Mouse (Mus musculus) adrenal gland, adult (tissue): ENCODE measurements around the gene Rpl22.

ENCODE experiments used
- DNase-seq, 2 experiments: peaks; one replicate each; pipeline ENCODE4 v3.0.0; 2022 to 2023; ENCODE audit warnings: low spot score in 1 of 2; ENCODE audit not compliant: inconsistent age in 2 of 2

Rpl22 gene

DNA sequence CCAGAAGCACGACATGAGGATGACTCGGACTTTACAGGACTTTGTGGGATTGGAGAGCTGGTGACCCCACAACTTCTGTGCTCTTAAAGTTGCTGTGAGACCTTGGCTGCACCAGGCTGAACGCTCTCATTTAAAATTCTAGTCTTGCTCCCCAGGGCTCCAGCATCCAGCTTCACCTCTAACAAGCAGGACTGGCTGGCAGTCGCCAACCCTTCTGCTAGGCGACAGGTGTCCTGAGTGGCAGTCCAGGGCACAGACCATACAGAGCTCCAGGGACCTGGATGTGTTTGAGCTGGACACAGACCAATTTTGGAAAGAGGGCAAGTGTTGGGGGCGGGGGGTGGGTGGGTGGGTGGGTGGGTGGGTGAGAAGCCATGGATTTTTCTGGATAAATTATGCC lies 12.2 kb downstream of the Rpl22 start:
- no peak for DNase-seq

GRCm38 (mm10) chr4:152338419-152339292 lies 13.1 kb downstream of the Rpl22 start, which contains the start of gene Chd5:
Gene Chd5 (plus strand): TSS chr4:152338651.
- DNase-seq, result no peak

DNA sequence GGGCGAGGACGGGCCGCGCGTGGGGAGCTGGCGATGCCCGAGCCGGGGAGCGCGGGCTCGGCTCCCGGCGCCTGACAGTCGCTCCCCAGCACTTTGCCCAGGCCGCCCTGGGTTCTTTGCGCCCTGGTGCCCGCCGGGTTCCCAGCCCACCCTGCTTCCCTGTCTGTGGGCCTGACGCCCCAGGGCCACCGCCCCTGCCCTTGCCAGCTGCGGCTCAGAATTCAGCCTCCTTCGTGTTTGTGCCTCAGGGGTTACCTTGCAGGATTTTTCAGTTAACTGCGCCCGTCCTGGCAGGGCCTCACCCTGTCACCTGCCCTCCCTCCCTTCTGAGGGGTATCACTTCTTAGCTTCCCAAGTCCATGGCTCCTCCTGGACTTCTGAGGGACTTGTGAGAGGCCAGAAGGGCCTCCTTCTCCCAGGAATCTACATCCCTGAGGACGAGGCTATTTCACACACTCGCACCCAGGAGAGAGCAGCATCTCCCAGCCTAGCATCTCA lies 13.8 kb downstream of the Rpl22 start:
- peak in 1 of 2 experiments; percentile 45 for DNase-seq

GRCm38 (mm10) chr4:152340584-152341284 lies 15.2 kb downstream of the Rpl22 start:
- DNase-seq, result peak in 1 of 2 experiments; percentile 30

GRCm38 (mm10) chr4:152343296-152343695 lies 17.8 kb downstream of the Rpl22 start:
- DNase-seq, result peak; percentile 20 to 65

DNA sequence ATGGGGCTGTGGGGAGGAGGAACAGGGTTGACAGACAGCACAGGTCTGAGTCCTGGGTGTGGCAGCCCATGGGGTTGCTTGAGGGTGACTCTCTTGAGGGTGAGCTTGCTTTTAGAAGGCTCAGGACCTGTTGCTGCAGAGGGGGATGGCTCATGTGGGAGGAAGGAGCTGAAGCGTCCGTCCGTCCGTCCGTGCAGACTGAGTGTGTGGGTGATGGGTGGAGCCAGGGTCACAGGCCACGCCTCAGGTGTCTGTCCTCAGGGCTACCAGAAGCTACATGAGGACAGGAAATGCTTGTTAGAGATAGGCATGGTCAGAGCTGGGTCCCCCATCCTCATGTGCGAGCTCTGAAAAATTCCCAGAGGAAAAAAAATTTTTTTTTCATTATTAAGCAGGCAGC lies 19.1 kb downstream of the Rpl22 start:
- no peak for DNase-seq

DNA sequence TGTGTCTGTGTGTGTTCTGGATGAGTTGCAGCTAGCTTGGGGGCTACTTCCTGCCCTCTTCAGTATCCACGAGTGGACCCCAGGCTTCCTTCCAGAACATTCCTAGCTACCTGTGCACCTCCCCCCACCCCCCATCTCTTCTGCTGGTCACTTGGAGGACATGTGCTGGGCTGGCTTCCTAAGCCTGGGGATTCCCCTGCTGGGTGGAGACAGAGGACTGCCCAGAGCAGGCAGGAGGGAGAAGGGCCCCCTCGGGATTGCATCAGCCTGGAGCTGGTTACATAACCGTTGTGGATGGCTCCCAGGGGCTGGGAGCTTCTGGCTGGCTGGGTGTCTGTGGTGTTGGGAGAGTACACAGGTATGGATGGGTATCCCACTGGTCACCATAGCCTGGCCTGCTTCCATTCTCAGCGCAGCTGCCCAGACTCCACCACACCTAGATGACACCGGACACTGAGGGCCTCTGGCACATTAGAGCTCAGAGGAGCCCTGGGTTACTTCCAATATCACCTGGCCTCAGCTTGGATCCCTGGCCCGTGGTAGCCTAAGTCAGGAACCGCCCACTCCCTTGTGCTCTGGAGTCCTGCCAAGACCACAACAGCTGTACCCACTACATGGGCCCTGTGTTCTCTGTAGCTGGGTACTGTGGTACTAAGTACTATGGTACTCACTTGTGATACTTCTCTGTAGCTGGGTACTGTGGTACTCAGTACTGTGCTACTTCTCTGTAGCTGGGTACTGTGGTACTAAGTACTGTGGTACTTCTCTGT lies 19.8 kb downstream of the Rpl22 start:
- DNase-seq, result peak; percentile 65 to 78

GRCm38 (mm10) chr4:152349837-152350381 lies 24.4 kb downstream of the Rpl22 start:
- no peak for DNase-seq

- DNase-seq, result no peak
These were observed 25.3 kb downstream of the Rpl22 start for GRCm38 (mm10) chr4:152350722-152351421.

- DNase-seq, result peak in 1 of 2 experiments; percentile 29
These were observed 26.1 kb downstream of the Rpl22 start for GRCm38 (mm10) chr4:152351422-152352305.

DNA sequence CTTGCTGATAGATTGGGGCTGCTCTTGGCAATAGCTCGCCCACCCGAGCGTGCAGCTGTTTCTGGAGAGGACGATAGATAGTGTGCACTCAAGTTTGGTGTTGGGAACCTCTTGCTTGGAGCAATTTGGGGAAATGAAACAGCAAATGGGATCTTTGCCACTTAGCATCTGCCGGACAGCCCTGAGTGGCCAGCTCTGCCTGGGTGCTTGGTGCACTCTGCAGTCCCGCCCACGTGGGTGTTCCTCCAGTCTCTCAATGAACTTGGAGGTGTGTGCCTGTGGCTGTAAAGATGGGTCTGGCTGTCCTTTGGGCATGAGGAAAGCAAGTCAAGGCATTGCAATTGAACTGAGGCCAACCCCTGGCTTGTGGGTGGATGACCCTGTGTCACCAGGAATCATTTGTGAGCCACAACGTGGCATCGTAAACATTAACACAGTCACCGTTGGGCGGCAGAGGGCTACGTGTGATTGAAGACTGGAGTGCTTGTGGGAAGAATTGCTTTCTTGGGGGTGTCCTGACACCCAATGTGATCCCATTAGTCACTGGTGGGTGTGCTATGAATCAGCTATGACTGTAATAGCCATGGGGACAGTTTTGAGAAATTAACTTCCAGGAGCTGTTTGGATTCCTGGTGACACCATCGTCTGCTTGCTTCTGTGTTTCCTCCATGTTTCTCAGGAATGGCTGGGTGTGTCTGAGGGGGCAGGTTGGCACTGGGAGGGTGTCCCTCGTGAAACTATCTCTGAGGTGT lies 28.5 kb downstream of the Rpl22 start:
- DNase-seq, result no peak

- DNase-seq, result no peak
These were observed 30.1 kb downstream of the Rpl22 start for GRCm38 (mm10) chr4:152355672-152356071.

DNA sequence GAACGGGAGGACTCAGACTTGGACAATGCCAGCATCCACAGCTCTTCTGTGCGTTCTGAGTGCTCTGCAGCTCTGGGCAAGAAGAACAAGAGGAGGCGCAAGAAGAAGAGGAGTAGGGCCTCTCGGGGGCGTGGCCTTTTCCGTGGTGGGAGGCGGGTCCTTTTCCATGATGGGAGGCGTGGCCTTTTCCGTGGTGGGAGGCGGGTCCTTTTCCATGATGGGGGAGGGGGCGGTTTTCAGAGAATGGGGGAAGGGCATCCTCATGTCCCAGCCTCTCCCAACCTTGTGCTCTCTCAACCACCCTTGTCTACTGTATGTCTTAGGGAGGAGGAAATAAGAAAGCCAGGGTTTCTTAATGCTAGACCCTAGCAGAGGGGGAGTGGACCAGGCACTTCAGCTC lies 34.2 kb downstream of the Rpl22 start:
- DNase-seq, result no peak

- DNase-seq, result peak in 1 of 2 experiments; percentile 18
These were observed 35.3 kb downstream of the Rpl22 start for GRCm38 (mm10) chr4:152360855-152361254.

- no peak for DNase-seq
These were observed 36.6 kb downstream of the Rpl22 start for GRCm38 (mm10) chr4:152362180-152362579.

GRCm38 (mm10) chr4:152365228-152365627 lies 39.7 kb downstream of the Rpl22 start:
- no peak for DNase-seq

GRCm38 (mm10) chr4:152382528-152383252 lies 57.1 kb downstream of the Rpl22 start:
- DNase-seq, result no peak
